ENCODE assay signal across 10 mouse cellular contexts in the genomic region with DNA sequence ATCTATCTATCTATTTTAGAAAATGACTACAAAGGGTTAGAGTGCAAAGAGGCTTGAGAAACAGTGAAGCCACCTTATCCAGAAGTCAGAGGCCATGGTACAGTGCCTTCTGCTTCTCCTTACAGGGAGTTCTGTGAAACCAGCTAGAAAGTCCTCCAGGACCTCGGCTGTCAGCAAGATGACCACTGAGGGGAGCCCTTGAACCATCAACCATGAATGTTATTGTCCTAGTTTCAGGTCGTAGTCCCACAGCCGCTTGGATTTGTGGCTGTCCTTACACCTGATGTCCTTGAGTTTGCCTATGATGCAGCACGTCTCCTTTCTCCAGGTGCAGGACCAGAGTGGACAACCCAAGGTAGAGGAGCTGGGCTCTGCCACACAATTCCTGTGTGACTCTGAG.
A peak's percentile ranks its signal among the peaks of the same experiment; 100 is the strongest.
DNase-seq lines count a peak whose midpoint lies in the region; ATAC-seq and TF ChIP-seq lines count a peak whose summit lies in the region.
"Had no signal": no experiment of that assay in that cellular context is flagged by ENCODE, and none has a peak within 500 bp of the region (broad histone marks: within the 10 kb centered on the region; RNA-seq: fewer than 3 reads in every experiment).

No protein-coding gene starts in this region.

- no peak overlapping the region for H3K27ac ChIP-seq in kidney, adult 2 months (ENCODE audit: insufficient read depth, low read depth, low read length)
- no peak overlapping the region for H3K27ac ChIP-seq in kidney, embryonic 16.5 days (ENCODE audit: low read length)
- no peak overlapping the region for H3K27ac ChIP-seq in forebrain, embryonic 16.5 days (ENCODE audit: low read length)
- H3K27ac ChIP-seq: liver, embryonic 15.5 days; stomach, embryonic 15.5 days had no signal

- no peak overlapping the region for H3K4me3 ChIP-seq in kidney, adult 2 months (ENCODE audit: insufficient read depth, low read depth, low read length)
- H3K4me3 ChIP-seq in kidney, embryonic 16.5 days (ENCODE audit: low read length), result no peak overlapping the region
- H3K4me3 ChIP-seq in forebrain, embryonic 16.5 days (replicated peaks; ENCODE audit: low read length), result no peak overlapping the region
- H3K4me3 ChIP-seq: liver, embryonic 15.5 days; stomach, embryonic 15.5 days had no signal

- H3K9me3 ChIP-seq in kidney, embryonic 16.5 days (ENCODE audit: low read length), result peaks cover 11% of the 10 kb centered on the region; the same call in 1 of the 2 replicates
- peaks cover 6% of the 10 kb centered on the region; the same call in 1 of the 2 replicates for H3K9me3 ChIP-seq in forebrain, embryonic 16.5 days (ENCODE audit: control insufficient read depth, low read length)
- H3K9me3 ChIP-seq: liver, embryonic 15.5 days; stomach, embryonic 15.5 days had no signal

- no peak for TF ChIP-seq POLR2A in kidney, adult 2 months (IDR thresholded peaks at IDR 0.05; ENCODE audit: low read depth, low read length)

- 11% methylated on average over 4 of the region's 4 CpGs for WGBS in kidney, adult 2 months
- WGBS in kidney, embryonic 16.5 days, result 29% methylated on average over 4 of the region's 4 CpGs
- 19% methylated on average over 4 of the region's 4 CpGs for WGBS in forebrain, embryonic 16.5 days

- peak; percentile 51 for TF ChIP-seq CTCF in kidney, adult 2 months (conservative IDR thresholded peaks at IDR 0.05; ENCODE audit: insufficient read depth, insufficient read length, low read depth, low read length)

- no peaks in the 10 kb centered on the region for H3K27me3 ChIP-seq in kidney, adult 2 months (replicated peaks; ENCODE audit: control insufficient read depth, insufficient read depth, low read length)
- H3K27me3 ChIP-seq in kidney, embryonic 16.5 days (ENCODE audit: insufficient read depth, low read length), result 0 out of 2 replicates have a peak, but pooled peaks cover 3% of the 10 kb centered on the region
- no peaks in the 10 kb centered on the region for H3K27me3 ChIP-seq in forebrain, embryonic 16.5 days (replicated peaks; ENCODE audit: control insufficient read depth, insufficient read depth, low read length)
- H3K27me3 ChIP-seq: liver, embryonic 15.5 days; stomach, embryonic 15.5 days had no signal

- no peaks in the 10 kb centered on the region for H3K36me3 ChIP-seq in kidney, adult 2 months (ENCODE audit: control insufficient read depth, insufficient read depth, low read length)
- no peaks in the 10 kb centered on the region for H3K36me3 ChIP-seq in kidney, embryonic 16.5 days (ENCODE audit: insufficient read depth, low read length)
- no peaks in the 10 kb centered on the region for H3K36me3 ChIP-seq in forebrain, embryonic 16.5 days (ENCODE audit: control insufficient read depth, insufficient read depth)
- H3K36me3 ChIP-seq: liver, embryonic 15.5 days; stomach, embryonic 15.5 days had no signal

- H3K4me2 ChIP-seq in kidney, embryonic 16.5 days (replicated peaks; ENCODE audit: low read depth, low read length), result no peak overlapping the region
- no peak overlapping the region for H3K4me2 ChIP-seq in forebrain, embryonic 16.5 days (ENCODE audit: low read length)
- H3K4me2 ChIP-seq: liver, embryonic 15.5 days; stomach, embryonic 15.5 days had no signal

- H3K4me1 ChIP-seq in kidney, adult 2 months (ENCODE audit: control insufficient read depth, insufficient read depth, low read length), result no peaks in the 10 kb centered on the region
- H3K4me1 ChIP-seq in kidney, embryonic 16.5 days (ENCODE audit: insufficient read depth, low read length), result no peaks in the 10 kb centered on the region
- H3K4me1 ChIP-seq in forebrain, embryonic 16.5 days (replicated peaks; ENCODE audit: control insufficient read depth, insufficient read depth, low read length), result peaks cover 6% of the 10 kb centered on the region
- H3K4me1 ChIP-seq: liver, embryonic 15.5 days; stomach, embryonic 15.5 days had no signal

- DNase-seq in kidney, adult 2 months, result peak; percentile 8
- DNase-seq in ES-CJ7 (ENCODE audit: low read depth, low spot score) (peak; percentile 8), adipocyte (ENCODE audit: low spot score) (peak; percentile 3)
- peak; percentile 38 to 60 for DNase-seq in frontal cortex, postnatal 36 days (ENCODE audit: low spot score in 2 of 2)
- no peak for DNase-seq in T-cell, adult 2 months (ENCODE audit: low spot score)
- DNase-seq in neural tube, embryonic 10.5 days (ENCODE audit: extremely low spot score, low spot score), result no peak

- no peak overlapping the region for H3K9ac ChIP-seq in kidney, embryonic 16.5 days (replicated peaks; ENCODE audit: low read length)
- no peak overlapping the region for H3K9ac ChIP-seq in forebrain, embryonic 16.5 days (replicated peaks; ENCODE audit: low read depth, low read length)
- H3K9ac ChIP-seq: liver, embryonic 15.5 days; stomach, embryonic 15.5 days had no signal

- ATAC-seq in kidney, embryonic 16.5 days (ENCODE audit: low FRiP score, low TSS enrichment), result no peak
- no peak for ATAC-seq in forebrain, embryonic 16.5 days

Comparison
In these comparisons a context has a peak if more than half of its experiments do, and no peak if none do; other contexts are left out.
1. DNase-seq: peak in kidney, adult 2 months (single experiment), ES-CJ7 (single experiment), adipocyte (single experiment) and frontal cortex, postnatal 36 days (2 of 2); none in T-cell, adult 2 months (single experiment) and neural tube, embryonic 10.5 days (single experiment).